Mouse (Mus musculus) mesoderm, embryonic 11.5 days (tissue): ENCODE results near the gene D5Ertd579e.

Source experiments
- DNase-seq: peaks from one replicate; pipeline ENCODE4 v3.0.0-alpha.2; 2012; ENCODE audit warnings: low read depth, low spot score

D5Ertd579e gene

GRCm38 (mm10) chr5:36571371-36571770 lies 124.5 kb downstream of the D5Ertd579e start:
- no peak for DNase-seq

- DNase-seq, result no peak
These were observed 125.1 kb downstream of the D5Ertd579e start for GRCm38 (mm10) chr5:36570546-36571245.

GRCm38 (mm10) chr5:36570098-36570497 lies 125.7 kb downstream of the D5Ertd579e start:
- no peak for DNase-seq

- DNase-seq, result no peak
These were observed 127.7 kb downstream of the D5Ertd579e start for GRCm38 (mm10) chr5:36568118-36568517.

- no peak for DNase-seq
These were observed 128.2 kb downstream of the D5Ertd579e start for GRCm38 (mm10) chr5:36567627-36568026.

- no peak for DNase-seq
These were observed 131.3 kb downstream of the D5Ertd579e start for GRCm38 (mm10) chr5:36564530-36564929.

- DNase-seq, result no peak
These were observed 132.1 kb downstream of the D5Ertd579e start for GRCm38 (mm10) chr5:36563741-36564140.

GRCm38 (mm10) chr5:36562791-36563445 lies 132.9 kb downstream of the D5Ertd579e start:
- DNase-seq, result no peak

GRCm38 (mm10) chr5:36561509-36561908 lies 134.3 kb downstream of the D5Ertd579e start:
- DNase-seq, result no peak

GRCm38 (mm10) chr5:36560490-36560889 lies 135.3 kb downstream of the D5Ertd579e start:
- DNase-seq, result no peak

GRCm38 (mm10) chr5:36559510-36560235 lies 136.2 kb downstream of the D5Ertd579e start:
- no peak for DNase-seq

- no peak for DNase-seq
These were observed 136.7 kb downstream of the D5Ertd579e start for GRCm38 (mm10) chr5:36559106-36559505.

GRCm38 (mm10) chr5:36558526-36558925 lies 137.3 kb downstream of the D5Ertd579e start:
- DNase-seq, result no peak

GRCm38 (mm10) chr5:36557584-36558308 lies 138.1 kb downstream of the D5Ertd579e start:
- no peak for DNase-seq

GRCm38 (mm10) chr5:36556906-36557305 lies 138.9 kb downstream of the D5Ertd579e start:
- no peak for DNase-seq

- no peak for DNase-seq
These were observed 139.5 kb downstream of the D5Ertd579e start for GRCm38 (mm10) chr5:36556289-36556688.

GRCm38 (mm10) chr5:36554496-36554895 lies 141.3 kb downstream of the D5Ertd579e start:
- DNase-seq, result no peak

GRCm38 (mm10) chr5:36553886-36554285 lies 141.9 kb downstream of the D5Ertd579e start:
- no peak for DNase-seq

GRCm38 (mm10) chr5:36553056-36553606 lies 142.7 kb downstream of the D5Ertd579e start:
- DNase-seq, result no peak

- DNase-seq, result no peak
These were observed 143.4 kb downstream of the D5Ertd579e start for GRCm38 (mm10) chr5:36552391-36552790.
